Mouse (Mus musculus) ovary, postnatal 14 days (tissue): Measurements from ENCODE around the gene Ccdc183.

Source experiments
- DNase-seq: peaks from one replicate; pipeline ENCODE4 v3.0.0; 2022; ENCODE audit warnings: low spot score

Gene Ccdc183

DNA sequence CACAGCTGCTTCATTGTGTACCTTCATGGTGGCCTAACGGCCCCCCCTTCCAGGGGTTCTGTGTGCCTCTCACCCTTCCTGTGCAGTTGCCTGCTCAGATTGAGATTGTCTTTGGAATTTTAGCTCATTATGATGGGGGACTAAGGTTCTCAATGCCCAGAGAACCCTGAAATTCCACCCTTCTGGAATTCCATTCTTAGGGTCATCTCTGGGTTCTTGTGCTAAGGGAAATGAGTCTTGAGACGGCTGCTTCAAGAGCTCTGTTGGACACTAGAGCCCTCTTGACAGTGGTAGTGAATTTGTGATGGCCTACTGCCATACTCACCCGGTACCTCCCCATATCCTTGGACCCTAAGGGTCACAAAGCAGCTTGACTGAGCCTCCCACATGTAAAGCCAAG, at the start of gene Ccdc183:
TSS of gene Ccdc183 (minus strand) at position 101 of the 400 bp plus-strand sequence.
- DNase-seq: no peak

DNA sequence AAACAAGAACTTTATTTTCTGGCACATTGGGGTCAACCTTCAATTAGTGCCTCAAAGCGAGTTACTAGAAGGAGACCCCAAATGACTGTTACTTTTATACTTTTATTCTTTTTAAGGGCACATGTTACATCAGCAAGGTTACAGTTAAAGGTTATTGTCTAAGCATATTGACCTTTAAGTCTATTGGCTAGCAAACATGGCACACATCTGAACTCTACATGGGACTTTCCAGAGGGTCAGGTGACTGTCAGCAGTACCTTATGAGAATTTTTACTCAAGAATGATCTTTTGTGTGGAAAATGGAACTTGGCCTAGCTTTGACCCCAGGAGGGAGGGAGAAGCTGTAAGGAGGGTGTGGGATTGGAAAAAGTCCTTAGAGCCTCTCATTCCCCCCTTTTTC, 49.0 kb upstream of the Ccdc183 start:
- no peak for DNase-seq

DNA sequence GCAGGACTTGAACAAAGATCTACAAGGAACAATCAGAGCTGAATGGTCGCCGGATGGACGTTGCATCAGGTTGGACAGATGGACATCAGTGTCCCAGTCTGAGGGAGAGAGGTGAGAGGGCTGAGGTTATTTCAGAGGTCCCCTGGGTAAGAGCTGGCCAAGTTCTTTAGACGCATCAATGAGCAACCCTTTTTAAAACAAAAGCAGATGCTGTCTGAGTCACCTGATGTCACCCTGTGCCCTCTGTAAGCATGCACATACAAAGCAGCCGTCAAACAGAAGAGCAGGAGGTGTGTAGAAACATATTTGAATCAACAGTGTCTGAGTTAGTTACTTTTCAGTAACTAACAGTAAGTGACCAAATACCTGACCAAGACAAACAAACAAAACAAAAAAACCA, 46.6 kb upstream of the Ccdc183 start:
- no peak for DNase-seq

DNA sequence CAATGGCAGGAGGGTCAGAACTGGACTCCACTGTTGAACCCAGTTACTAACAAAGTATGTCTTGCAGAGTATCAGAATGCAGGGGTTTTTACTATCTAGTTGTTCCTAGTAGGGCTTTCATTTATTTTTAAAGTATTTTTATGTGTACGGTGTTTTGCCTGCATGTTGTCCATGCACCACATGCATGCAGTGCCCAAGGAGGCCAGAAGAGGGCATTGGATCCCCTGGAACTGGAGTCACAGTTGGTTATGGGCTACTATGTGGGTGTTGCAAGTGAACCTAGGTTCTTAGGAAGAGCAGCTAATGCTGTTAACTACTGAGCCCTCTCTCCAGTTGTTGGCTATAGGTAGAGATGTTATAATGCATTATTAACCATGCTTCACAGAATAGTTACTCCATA, 46.0 kb upstream of the Ccdc183 start:
- DNase-seq: peak; percentile 50

DNA sequence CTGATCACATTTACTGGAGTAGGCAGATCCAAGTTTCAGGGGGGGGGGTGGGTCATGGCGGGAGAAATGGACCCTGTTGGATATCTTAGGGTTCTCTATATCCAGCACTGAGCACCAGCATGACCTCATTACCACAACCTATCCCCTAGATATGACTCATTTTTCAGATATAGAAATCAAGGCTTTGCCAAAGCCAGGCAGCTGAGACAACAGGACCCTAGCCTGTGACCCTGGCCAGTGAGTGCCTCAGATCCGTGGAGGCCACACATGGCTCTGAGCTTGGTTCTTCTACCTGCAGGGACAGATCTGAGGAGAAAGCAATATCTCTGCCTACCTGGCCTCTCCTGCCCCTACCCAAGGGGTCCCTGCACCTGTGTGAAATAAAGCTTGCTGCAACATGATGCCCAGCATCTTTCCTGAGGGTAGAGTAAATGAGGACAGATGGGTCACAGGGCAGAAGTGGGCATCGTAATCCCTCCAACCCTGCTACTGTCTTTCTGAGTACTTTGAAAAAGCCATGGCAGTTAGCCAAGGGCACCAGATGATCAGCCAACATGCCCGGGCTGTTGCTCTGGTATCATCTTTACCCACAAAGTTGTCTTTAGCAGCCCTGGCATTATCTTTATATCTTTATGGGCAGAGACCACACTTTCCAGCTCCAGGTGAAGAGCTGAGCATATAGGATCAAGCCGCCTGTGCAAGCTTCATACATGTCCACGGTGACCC, 43.9 kb upstream of the Ccdc183 start:
- no peak for DNase-seq

DNA sequence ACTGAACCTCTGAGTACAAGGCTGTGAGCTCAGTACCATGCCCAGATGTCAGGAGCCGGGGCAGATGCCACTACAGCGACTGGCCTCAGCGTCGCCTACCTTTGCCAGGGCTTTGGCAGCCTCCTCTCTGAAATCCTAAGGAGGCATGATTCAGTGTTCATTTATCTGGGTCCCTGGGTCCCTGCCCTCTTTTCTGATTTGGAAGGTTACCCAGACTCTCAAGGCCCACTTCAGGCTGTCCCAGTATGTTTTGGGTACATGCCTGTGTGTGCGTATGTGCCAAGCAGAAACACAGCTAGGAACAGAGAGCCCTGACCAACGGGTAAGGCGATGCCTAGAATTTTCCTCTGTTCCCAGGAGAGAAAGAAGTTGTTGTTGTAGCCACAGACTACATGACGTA, 42.8 kb upstream of the Ccdc183 start:
- DNase-seq: no peak

DNA sequence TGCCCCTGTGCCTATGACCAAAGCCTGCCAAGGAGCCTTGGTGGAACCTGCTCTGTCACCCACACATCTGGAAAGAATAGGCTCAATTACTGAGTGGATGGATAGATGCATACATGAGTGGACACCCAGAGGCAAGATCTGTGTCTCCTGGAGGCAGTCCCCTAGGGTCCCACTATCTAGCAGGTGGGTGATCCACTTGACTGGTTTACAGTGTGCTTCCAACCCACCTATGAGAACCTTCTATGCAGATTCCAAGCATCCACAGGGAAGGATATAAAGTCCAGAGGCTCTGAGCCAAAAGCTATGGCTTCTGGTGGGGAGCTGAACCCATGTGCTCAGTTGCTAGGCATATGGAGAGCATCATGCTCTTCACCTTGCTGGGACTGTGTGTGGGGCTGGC, 40.2 kb upstream of the Ccdc183 start, which contains the start of gene Lcn5:
TSS of gene Lcn5 (plus strand) at position 301 of the 400 bp plus-strand sequence.
- DNase-seq: no peak

DNA sequence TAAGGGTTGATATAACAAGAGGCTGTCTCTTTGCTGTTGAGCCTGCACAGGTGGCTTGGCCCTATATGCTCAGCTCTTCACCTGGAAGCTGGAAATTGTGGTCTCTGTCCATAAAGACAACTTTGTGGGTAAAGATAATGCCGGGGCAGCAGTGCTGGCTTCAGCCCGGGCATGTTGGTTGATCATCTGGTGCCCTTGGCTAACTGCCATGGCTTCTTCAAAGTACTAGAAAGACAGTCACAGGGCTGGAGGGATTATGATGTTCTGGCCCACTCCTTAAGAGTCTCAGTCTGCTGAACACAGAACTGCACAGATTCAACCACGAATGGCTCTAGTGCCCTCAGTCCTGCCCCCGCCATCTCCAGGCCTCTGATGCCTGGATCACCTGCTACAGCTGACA, 39.8 kb upstream of the Ccdc183 start:
- DNase-seq: no peak

DNA sequence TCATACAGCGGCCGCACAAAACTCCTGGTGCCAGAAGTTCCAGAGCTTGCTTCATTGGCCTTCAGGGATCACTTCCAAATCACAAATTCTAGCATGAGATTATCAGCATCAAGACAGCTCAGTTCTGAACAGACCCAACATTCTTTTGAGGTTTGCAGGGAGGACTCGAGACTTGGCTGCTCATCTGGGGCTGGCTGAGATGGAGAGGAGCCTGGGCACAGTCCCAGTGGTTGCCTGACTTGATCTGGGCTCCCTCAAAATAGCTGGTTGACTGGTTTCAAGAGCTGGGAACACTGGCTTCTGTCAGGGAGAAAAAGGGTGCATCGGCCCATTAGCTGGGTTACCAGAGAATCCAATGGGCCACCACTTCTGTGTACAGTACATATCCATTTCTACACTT, 39.2 kb upstream of the Ccdc183 start:
- peak; percentile 7 for DNase-seq

DNA sequence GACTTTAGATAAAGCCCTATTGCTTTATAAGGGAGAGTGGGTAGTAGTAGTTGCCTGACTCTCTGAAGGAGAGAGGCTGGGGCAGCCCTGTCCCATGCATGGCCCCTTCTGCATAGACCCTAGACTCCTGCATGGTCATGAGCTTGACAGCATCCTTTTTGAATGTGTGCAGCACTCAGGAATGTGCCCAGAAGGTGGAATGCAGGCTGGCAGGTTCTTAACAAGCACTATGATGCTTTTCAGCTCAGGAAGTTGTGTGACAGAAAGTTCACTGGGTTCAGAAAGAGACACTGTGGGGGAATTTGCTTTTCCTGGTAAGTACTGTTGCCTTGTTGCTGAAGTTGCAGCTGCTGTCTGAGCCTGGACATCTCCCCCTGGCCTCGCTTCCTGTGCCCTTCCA, 37.0 kb upstream of the Ccdc183 start:
- DNase-seq: no peak

DNA sequence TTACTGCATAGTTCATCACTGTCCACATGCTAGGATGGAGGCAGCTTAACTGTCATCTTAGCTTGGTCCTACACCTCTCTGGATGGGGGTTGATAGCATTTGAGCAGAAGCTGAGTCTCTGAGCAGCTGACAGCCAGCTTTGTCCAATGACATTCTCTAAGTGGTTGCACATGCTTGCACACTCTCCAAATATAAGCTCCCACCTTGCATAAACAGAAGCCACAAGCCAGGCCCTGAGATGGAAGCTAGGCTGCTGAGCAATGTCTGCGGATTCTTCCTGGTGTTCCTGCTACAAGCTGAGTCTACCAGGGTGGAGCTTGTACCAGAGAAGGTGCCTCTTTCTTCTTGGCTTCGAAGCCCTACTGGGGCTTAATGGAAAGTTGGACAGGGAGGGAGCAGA, 35.4 kb upstream of the Ccdc183 start, which contains the start of gene Lcn8:
TSS of gene Lcn8 (plus strand) at position 219 of the 400 bp plus-strand sequence.
- no peak for DNase-seq

DNA sequence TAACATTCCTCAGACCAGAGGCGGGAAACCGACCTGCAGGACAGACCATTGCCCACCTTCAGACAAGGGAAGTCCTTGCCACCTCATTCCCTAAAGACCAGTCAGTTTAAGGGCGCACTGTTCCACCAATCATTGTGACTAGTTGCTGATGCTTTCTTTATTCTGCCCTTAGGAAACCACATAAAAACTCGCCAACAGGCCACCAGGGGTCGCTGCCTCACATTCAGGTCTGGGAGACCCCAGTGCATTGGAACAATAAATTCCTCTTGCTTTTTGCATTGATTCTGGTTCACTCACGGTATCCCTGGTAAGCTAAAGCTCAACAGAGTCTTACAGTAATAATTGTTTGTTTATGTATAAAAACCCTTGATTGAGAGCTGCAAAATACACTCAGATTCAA, 22.4 kb upstream of the Ccdc183 start:
- DNase-seq: no peak

DNA sequence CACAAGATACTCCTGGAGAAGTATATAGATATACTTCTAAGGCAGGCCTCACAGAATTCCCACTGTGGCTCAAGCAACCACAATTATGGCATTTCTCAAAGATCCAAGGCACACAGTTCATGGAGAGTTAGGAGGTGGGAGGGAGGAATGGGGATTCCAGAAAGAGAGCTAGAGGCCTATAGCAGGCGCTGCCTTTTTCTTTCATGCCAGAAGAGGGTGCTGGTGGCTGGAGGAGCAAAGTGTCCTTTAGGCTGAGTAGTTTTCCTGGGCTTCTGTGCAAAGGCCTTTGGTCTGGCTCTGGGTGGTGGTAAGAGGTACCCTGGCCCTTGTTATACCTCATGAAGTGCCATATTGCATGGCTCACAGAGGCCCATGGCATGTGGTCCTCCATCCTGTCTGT, 16.6 kb upstream of the Ccdc183 start:
- no peak for DNase-seq

DNA sequence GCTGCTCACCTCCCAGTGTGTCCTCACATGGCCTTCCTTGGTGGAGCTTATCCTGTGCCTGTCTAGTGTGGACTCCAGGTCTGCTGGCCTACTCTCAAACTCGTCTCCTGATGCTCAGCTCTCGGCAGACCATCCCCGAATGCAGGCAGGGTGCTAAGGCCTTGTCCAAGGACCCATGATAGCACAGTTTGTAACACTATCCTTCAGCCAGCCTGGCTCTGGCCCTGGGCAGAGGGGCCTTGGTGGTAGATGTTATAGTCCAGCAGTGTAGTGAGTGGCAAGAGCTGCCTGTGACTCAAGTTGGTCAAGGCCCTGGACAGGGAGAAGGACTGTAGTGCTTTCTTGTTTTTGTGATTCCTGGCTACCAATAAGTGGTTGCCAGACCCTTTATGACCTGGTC, 16.1 kb upstream of the Ccdc183 start:
- DNase-seq: no peak

DNA sequence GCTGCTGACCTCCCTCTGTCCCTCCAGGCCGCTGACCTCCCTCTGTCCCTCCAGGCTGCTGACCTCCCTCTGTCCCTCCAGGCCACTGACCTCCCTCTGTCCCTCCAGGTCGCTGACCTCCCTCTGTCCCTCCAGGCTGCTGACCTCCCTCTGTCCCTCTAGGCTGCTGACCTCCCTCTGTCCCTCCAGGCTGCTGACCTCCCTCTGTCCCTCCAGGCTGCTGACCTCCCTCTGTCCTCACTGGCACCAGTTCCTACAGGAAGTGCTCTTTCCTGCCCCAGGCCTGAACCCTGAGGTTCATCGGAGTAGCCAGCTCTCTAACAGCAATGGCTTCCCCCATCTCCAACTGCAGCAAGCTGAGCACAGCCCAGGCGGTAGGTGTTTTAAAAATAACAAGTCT, 11.3 kb upstream of the Ccdc183 start:
- no peak for DNase-seq

DNA sequence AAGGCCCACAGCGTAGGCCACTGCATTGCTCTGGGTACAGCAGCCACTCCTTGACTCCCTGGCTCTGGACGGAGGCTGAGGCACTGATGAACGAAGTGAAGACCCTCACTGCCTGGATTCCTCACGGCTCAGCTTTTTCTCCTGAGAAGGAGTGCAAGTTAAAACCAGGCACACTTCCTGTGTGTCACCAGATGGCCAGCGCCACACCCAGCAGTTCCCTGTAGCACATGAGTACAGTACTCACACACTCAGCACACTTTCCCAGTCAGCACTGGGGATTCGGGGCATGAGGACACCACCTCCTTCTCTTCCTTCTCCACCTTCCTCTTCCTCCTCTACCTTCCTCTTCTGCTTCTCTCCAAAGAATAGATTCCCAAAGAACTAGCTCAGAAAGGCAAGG, 10.3 kb upstream of the Ccdc183 start, which contains the start of gene Fcna:
TSS of gene Fcna (minus strand) at position 220 of the 400 bp plus-strand sequence.
- DNase-seq: no peak

DNA sequence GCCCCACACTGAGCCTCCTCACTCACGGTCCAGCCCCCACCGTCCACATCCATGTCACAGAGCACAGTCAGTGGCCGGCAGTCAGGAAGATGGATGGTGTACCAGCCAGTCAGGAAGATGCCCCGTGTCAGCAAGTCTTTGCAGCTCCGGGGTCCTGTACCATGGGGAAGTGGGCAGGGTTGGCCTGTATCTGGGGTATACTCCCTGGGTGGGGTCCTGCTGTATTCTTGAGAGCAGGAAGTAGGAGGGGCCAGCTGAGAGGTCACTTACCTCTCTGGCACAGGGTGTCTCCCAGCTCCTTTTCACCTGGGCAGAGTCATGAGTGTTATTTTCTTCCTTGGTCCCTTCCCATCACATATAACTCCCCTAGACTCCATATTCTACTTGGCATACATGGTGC, 8.5 kb upstream of the Ccdc183 start:
- DNase-seq: no peak

DNA sequence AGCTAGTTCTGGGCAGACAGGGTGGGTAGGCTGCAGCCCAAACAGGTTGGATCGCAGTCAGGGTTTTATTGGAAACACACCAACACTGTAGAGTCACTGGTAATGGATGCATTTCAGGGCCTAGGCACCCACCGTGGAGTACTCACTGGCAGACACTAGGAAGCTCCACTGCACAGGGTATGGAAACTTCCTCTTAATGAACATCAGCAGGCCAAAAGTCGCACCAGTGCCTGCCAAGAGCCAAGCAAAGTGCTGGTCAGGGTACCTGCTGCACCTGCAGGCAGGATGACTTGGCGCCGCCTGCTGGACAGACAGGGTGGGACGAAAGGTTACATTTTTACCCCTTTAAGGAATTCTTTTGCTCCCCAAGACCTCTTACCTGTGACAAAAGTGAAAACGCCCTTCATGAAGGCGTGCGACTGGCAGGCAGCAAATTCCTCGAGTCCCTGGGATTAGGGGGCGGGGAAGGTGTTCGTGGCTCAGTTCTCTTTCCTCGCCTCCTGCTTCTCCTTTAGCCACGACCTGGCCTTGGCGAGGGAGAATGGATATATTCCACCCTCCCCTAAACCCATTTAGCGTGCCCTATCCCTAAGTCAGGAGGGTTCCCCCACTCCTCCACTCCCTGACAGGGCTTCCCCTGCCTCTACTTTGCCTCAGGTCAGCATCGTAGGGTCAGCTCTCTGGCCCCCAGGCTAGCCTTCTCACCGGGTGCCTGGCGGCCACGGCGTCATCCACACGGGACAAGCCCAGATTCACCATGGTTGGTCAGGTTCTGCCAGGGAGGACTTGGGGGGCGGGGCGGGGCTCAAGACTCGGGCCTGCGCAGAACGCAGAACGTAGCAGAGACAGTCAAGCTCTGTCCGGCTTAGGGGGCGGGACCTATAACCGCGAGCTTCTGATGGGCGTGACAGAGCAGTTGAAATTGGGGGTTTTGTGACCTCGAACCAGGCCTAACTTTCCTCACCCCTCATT, 4.0 kb upstream of the Ccdc183 start, which contains the start of gene Tmem141:
TSS of gene Tmem141 (minus strand) at position 777 of the 972 bp plus-strand sequence.
- peak; percentile 76 for DNase-seq

DNA sequence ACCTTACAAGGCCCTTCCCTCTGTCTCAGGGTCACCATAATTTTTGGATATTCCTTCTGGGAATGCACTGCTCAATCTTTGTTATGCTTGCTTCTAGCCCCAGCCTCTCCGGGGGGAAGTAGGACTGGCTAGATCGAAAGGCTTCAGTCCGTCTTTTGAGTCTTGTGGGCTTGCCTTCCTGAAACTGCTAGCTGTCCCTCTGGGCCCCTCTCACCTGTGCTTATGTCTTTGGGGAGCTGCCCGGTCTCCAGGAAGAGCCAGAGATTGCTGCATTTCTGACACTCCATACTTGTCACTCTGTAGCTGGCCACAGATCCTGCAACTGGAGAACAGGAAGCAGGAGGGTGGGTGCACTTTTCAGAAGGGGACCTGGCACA, 3.4 kb upstream of the Ccdc183 start:
- DNase-seq: no peak

DNA sequence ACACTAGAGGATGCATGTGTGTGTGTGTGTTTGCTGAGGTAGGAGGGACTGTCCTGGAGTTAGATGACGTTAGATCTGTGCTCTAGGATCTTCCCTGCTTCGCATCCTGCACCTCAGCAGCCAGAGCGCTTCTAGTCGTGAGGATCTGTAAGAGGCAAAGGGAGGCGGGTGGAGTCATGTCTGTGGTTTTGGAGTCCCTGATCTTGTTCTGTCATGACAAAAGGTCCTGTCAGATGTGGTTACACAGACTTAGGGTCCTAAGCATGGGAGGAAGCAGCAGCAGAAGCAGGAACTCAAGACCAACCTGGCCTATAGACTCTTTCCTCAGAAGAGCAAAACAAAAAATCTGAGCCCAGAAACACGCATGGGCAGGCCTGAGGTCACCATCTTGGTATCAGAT, 2.9 kb upstream of the Ccdc183 start:
- no peak for DNase-seq

DNA sequence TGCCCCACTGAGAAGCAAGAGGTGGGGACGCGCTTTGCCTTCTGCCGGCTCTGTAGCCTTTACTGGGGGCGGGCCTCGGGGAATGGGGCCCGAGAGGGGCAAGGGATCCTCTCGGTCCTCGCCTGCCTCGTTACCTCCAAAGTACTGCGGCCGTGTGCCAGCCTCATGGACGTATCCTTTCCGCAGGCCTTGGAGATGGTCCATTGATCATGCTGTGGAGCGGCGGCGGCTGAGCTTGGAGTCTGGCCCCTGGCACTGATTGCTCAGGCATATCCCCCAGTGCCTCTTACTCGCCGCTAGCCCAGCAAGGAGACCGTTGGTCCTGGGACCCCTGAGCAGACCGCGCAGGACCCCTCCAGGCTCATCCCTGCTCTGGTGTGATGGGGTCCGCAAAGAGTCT, 1.1 kb downstream of the Ccdc183 start:
- DNase-seq: no peak

DNA sequence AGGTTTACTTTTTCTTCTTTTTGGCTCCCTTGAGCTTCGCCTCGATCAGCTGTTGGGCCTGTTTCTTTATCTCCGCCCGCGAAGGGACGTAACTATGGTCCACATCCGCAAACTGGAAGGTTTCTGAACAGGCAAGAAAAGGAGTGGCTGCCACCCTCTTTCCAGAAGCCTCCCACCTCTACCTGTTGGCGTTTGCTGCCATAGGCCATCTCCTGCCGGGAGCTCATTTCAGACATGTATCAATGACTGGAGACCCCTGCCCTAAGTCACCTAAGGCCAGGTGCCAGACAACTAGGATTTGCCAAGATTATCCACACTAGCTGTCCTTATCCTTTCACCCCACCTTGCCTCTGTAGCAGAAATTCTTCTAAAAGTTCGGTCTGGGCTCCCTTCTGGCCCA, 8.8 kb downstream of the Ccdc183 start:
- DNase-seq: no peak
